Mouse (Mus musculus) liver, postnatal 0 days (tissue): ENCODE data around the gene Tbck.

ENCODE experiments used
- CTCF ChIP-seq: sonication (generic); IDR thresholded peaks from 2 replicates; pipeline ENCODE4 v1.5.1; 2016; ENCODE audit warnings: antibody characterized with exemption, low read depth
- EP300 ChIP-seq: IDR thresholded peaks from 2 replicates; pipeline ENCODE4 v1.6.1; 2016; ENCODE audit warnings: antibody characterized with exemption, low read depth, mild to moderate bottlenecking

GRCm38 (mm10) chr3:132873251-132873650, 189.3 kb downstream of the Tbck start:
- TF ChIP-seq EP300 (no peak), CTCF (no peak)
